Mouse (Mus musculus) bone marrow, adult 2 months (tissue): ENCODE results near the gene Trabd2b.

Experiments used
- CTCF ChIP-seq: fragments of 200-500 bp; IDR thresholded peaks from 2 replicates; pipeline ENCODE4 v1.5.1; 2011; ENCODE audit warnings: low read length, control low read depth; ENCODE audit not compliant: control insufficient read depth, insufficient read depth
- POLR2A ChIP-seq: fragments of 200-500 bp; IDR thresholded peaks from 2 replicates; pipeline ENCODE4 v1.6.1; 2011; ENCODE audit warnings: low read depth, mild to moderate bottlenecking, control low read depth, low read length, borderline replicate concordance; ENCODE audit not compliant: control insufficient read depth

GRCm38 (mm10) chr4:114636324-114636723 is 229.8 kb downstream of the Trabd2b start:
- TF ChIP-seq CTCF, result no peak
- no peak for TF ChIP-seq POLR2A
